Mouse (Mus musculus) lung, embryonic 15.5 days (tissue): ENCODE results near the gene Itpr1. TPM values are rescaled to one million over a fixed set of nuclear protein-coding genes. Genes with fewer than 3 reads are reported as not detected.

Experiments used
- ATAC-seq: fragments of 200-750 bp; cut with Nextera tagmentation; 2 replicates; pipeline ENCODE4 v1.8.0; 2017; ENCODE audit warnings: moderate number of reproducible peaks, borderline replicate concordance; ENCODE audit not compliant: low FRiP score, low TSS enrichment; ENCODE audit errors: extremely low read depth
- H3K27ac ChIP-seq: fragments of 300-500 bp; sonication (generic); 2 replicates; pipeline ENCODE4 v1.5.1; 2015; ENCODE audit warnings: moderate library complexity, mild to moderate bottlenecking, inconsistent platforms
- H3K27me3 ChIP-seq: fragments of 300-500 bp; sonication (generic); 2 replicates; pipeline ENCODE4 v1.6.1; 2015; ENCODE audit warnings: inconsistent platforms
- H3K36me3 ChIP-seq: fragments of 300-500 bp; sonication (generic); 2 replicates; pipeline ENCODE4 v1.6.1; 2015; ENCODE audit warnings: inconsistent platforms
- H3K4me1 ChIP-seq: fragments of 300-500 bp; sonication (generic); 2 replicates; pipeline ENCODE4 v1.6.1; 2015; ENCODE audit warnings: inconsistent platforms
- H3K4me2 ChIP-seq: fragments of 300-500 bp; sonication (generic); 2 replicates; pipeline ENCODE4 v1.6.1; 2015; ENCODE audit warnings: inconsistent platforms, mild to moderate bottlenecking, moderate library complexity
- H3K4me3 ChIP-seq: fragments of 300-500 bp; sonication (generic); 2 replicates; pipeline ENCODE4 v1.5.1; 2015; ENCODE audit warnings: mild to moderate bottlenecking, inconsistent platforms
- H3K9ac ChIP-seq: fragments of 300-500 bp; sonication (generic); 2 replicates; pipeline ENCODE4 v1.6.1; 2015; ENCODE audit warnings: inconsistent platforms
- H3K9me3 ChIP-seq: fragments of 300-500 bp; sonication (generic); 2 replicates; pipeline ENCODE4 v1.6.1; 2016; ENCODE audit warnings: inconsistent platforms
- WGBS: fragments of 180-500 bp; shearing (Covaris S2); methylation state at CpG from one replicate; pipeline ENCODE4 v1.1.7; 2015; 5-methylcytosine and 5-hydroxymethylcytosine counted together
- polyA plus RNA-seq: library from polyadenylated mRNA; unstranded; fragments of >200 nt; fragmentation: Nextera tagmentation; extraction: Ambion mirVana; gene quantifications from 2 replicates; pipeline ENCODE4 v1.2.1, GENCODE M21; 2015

Gene Itpr1
- polyA plus RNA-seq, 1 experiment from 2014 or later = 14.9 TPM

- H3K4me3 ChIP-seq = no peak overlapping the region
- 0 out of 2 replicates have a peak overlapping the region, but pooled peaks have one; percentile 5 for H3K4me2 ChIP-seq
- no peak overlapping the region; the same call in 1 of the 2 replicates for H3K27ac ChIP-seq
- H3K36me3 ChIP-seq = no peaks in the 10 kb centered on the region
- H3K9me3 ChIP-seq = no peaks in the 10 kb centered on the region
- no peak for ATAC-seq
- H3K9ac ChIP-seq = no peak overlapping the region
- WGBS = 30% methylated on average over 6 of the region's 6 CpGs
- no peaks in the 10 kb centered on the region for H3K27me3 ChIP-seq
- peaks cover 52% of the 10 kb centered on the region for H3K4me1 ChIP-seq
These were observed 20.2 kb downstream of the Itpr1 start for GRCm38 (mm10) chr6:108233070-108233469.

DNA sequence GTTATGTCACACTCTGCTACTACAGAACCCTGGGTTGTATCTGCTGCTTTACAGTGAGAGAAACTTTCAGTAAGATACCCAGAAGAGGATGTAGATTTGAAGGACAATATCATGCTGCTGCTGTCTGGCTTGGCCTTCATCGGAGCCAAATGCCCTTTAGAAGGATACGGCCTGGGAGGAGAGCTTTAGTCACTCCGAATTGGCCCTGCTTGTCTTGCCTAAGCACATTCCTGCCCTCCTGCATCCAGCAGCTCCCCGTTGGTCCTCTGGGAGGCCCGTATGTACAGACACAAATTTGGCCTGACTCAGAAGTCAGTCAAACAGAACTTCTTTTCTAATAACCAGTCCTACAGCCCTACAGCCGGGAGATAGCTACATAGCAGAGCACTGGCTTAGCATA, 21.6 kb downstream of the Itpr1 start:
- H3K4me1 ChIP-seq = peaks cover 52% of the 10 kb centered on the region
- H3K9ac ChIP-seq = no peak overlapping the region
- ATAC-seq = no peak
- H3K36me3 ChIP-seq = no peaks in the 10 kb centered on the region
- no peak overlapping the region for H3K4me3 ChIP-seq
- WGBS = 64% methylated on average over 6 of the region's 6 CpGs
- H3K9me3 ChIP-seq = no peaks in the 10 kb centered on the region
- no peaks in the 10 kb centered on the region for H3K27me3 ChIP-seq
- H3K4me2 ChIP-seq = no peak overlapping the region
- no peak overlapping the region for H3K27ac ChIP-seq

- H3K4me1 ChIP-seq = peaks cover 52% of the 10 kb centered on the region
- H3K27ac ChIP-seq = peak overlapping the region; percentile 80
- H3K9ac ChIP-seq = no peak overlapping the region; the same call in 1 of the 2 replicates
- H3K4me3 ChIP-seq = no peak overlapping the region
- no peaks in the 10 kb centered on the region for H3K9me3 ChIP-seq
- H3K36me3 ChIP-seq = no peaks in the 10 kb centered on the region
- WGBS = 16% methylated on average over 13 of the region's 13 CpGs
- peak overlapping the region; percentile 22 for H3K4me2 ChIP-seq
- peak; percentile 89 for ATAC-seq
- no peaks in the 10 kb centered on the region for H3K27me3 ChIP-seq
These were observed 22.8 kb downstream of the Itpr1 start for GRCm38 (mm10) chr6:108235680-108236123.

DNA sequence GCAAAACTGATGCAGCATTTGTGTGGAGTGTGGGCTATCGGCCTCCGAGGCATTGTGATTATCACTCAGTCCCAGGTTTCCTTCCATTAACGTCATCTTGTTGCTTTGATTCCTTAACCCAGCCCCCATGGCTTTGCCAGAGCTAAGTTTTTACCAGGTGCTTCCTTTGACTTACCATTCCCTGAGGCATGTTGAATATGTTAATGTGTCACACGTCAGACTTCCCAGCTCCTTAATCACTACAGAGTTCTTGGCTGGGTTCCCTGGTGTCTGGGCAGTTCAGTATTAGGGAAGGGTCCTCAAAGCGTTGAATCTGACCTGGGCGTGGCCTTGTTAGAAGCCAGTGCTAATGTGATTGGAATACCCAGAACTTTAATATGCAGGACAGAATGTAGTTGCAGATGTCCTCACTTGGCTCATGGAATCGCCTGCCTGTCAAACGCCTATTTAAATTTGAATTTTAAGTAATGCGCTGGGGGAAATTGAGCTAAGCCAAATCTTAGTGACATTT, 23.6 kb downstream of the Itpr1 start:
- no peaks in the 10 kb centered on the region for H3K27me3 ChIP-seq
- WGBS = 35% methylated on average over 9 of the region's 9 CpGs
- no peaks in the 10 kb centered on the region for H3K36me3 ChIP-seq
- H3K9ac ChIP-seq = no peak overlapping the region
- peak; percentile 24 for ATAC-seq
- H3K27ac ChIP-seq = peak overlapping the region; percentile 80
- H3K4me1 ChIP-seq = peaks cover 52% of the 10 kb centered on the region
- peak overlapping the region; percentile 22; the same call in 1 of the 2 replicates for H3K4me2 ChIP-seq
- no peaks in the 10 kb centered on the region for H3K9me3 ChIP-seq
- no peak overlapping the region for H3K4me3 ChIP-seq

- H3K36me3 ChIP-seq = no peaks in the 10 kb centered on the region
- H3K4me2 ChIP-seq = no peak overlapping the region
- no peak overlapping the region for H3K9ac ChIP-seq
- peaks cover 50% of the 10 kb centered on the region for H3K4me1 ChIP-seq
- WGBS = 58% methylated on average over 8 of the region's 8 CpGs
- H3K27ac ChIP-seq = no peak overlapping the region
- no peaks in the 10 kb centered on the region for H3K9me3 ChIP-seq
- H3K4me3 ChIP-seq = no peak overlapping the region
- ATAC-seq = no peak
- H3K27me3 ChIP-seq = no peaks in the 10 kb centered on the region
These were observed 24.1 kb downstream of the Itpr1 start for GRCm38 (mm10) chr6:108236996-108237395.

DNA sequence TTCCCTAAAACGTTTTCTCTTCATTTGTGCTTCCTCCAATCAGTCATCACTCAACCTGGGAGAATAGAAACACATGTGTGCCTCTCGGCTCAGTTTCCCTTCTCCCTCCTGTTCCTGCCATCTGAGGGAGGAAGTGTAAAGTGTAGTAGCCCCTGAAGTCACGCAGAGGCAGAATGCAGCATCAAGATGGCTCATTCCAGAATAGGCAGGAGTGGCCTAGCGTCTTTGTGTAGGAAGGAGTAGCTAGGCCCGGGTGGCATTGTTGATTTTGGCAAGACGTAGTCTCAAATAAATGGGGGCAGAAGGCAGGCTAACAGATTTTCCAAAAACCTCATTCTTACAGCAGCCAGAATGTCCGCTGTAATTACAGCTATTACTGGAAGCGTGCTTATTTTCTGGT, 24.7 kb downstream of the Itpr1 start:
- Histone ChIP-seq H3K27me3 (no peaks in the 10 kb centered on the region), H3K9ac (no peak overlapping the region), H3K4me3 (no peak overlapping the region), H3K9me3 (no peaks in the 10 kb centered on the region), H3K27ac (no peak overlapping the region), H3K36me3 (no peaks in the 10 kb centered on the region), H3K4me1 (peaks cover 45% of the 10 kb centered on the region), H3K4me2 (no peak overlapping the region)
- no peak for ATAC-seq
- 53% methylated on average over 8 of the region's 8 CpGs for WGBS

GRCm38 (mm10) chr6:108238011-108238410, 25.1 kb downstream of the Itpr1 start:
- Histone ChIP-seq H3K27me3 (no peaks in the 10 kb centered on the region), H3K9me3 (no peaks in the 10 kb centered on the region), H3K4me2 (no peak overlapping the region), H3K4me3 (no peak overlapping the region), H3K9ac (no peak overlapping the region), H3K4me1 (peaks cover 41% of the 10 kb centered on the region), H3K36me3 (no peaks in the 10 kb centered on the region), H3K27ac (no peak overlapping the region)
- 61% methylated on average over 4 of the region's 4 CpGs for WGBS
- ATAC-seq = no peak

DNA sequence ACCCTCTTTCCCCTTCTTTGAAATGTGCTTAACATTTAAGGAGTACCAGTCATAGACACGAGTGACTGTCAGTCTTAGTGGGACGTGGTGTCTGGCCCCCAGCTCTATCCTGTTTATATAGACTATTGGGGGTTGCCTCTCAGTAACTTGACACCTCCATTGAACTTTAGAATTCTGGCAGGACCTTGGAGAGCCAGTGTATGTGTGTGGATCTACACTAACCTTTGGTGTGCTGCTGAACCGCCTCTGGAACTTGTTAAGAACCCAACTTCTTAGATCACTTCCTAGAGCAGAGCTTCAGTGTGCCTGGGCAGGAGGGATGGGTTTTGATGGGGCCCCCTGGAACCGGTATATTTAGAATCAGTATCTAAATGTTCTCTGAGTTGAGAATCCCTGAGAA, 26.2 kb downstream of the Itpr1 start:
- Histone ChIP-seq H3K9ac (no peak overlapping the region), H3K36me3 (no peaks in the 10 kb centered on the region), H3K9me3 (no peaks in the 10 kb centered on the region), H3K4me3 (no peak overlapping the region), H3K4me1 (peaks cover 31% of the 10 kb centered on the region), H3K27me3 (no peaks in the 10 kb centered on the region), H3K4me2 (no peak overlapping the region), H3K27ac (no peak overlapping the region)
- ATAC-seq = no peak
- WGBS = 27% methylated on average over 4 of the region's 4 CpGs

- H3K36me3 ChIP-seq = no peaks in the 10 kb centered on the region
- H3K9me3 ChIP-seq = no peaks in the 10 kb centered on the region
- no peaks in the 10 kb centered on the region for H3K27me3 ChIP-seq
- no peak for ATAC-seq
- no peak overlapping the region for H3K4me2 ChIP-seq
- H3K27ac ChIP-seq = no peak overlapping the region
- H3K4me1 ChIP-seq = peaks cover 24% of the 10 kb centered on the region
- no peak overlapping the region for H3K4me3 ChIP-seq
- 92% methylated on average over 1 of the region's 1 CpGs for WGBS
- H3K9ac ChIP-seq = no peak overlapping the region
These were observed 27.1 kb downstream of the Itpr1 start for GRCm38 (mm10) chr6:108240004-108240403.

DNA sequence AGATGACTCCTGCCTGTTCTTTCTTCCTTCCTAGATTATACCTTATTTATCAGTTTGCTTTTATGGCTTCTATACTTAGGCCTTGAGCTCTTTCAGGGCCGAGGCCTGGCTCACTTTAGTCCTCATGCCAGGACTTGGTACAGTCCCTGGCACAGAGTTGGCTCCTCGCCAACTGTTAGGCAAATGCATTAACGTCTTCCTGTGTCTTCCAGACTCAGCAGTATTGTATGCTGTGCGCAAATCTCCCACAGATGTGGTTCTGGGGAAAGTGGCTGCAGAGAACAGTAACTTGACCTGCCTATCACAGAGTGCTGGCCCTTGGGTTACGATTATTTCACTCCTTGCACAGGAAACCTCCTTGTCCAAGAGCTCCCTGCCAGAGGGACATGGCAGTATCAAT, 27.9 kb downstream of the Itpr1 start:
- ATAC-seq = no peak
- WGBS = 48% methylated on average over 5 of the region's 5 CpGs

GRCm38 (mm10) chr6:108244571-108244970, 31.7 kb downstream of the Itpr1 start:
- 86% methylated on average over 8 of the region's 8 CpGs for WGBS
- no peaks in the 10 kb centered on the region for H3K36me3 ChIP-seq
- H3K4me2 ChIP-seq = no peak overlapping the region
- H3K9ac ChIP-seq = no peak overlapping the region
- H3K4me3 ChIP-seq = no peak overlapping the region
- no peak for ATAC-seq
- H3K27me3 ChIP-seq = no peaks in the 10 kb centered on the region
- no peak overlapping the region for H3K27ac ChIP-seq
- H3K4me1 ChIP-seq = peaks cover 18% of the 10 kb centered on the region
- H3K9me3 ChIP-seq = no peaks in the 10 kb centered on the region

More for the DNA sequence above, 27.9 kb downstream of the Itpr1 start:
- H3K4me2 ChIP-seq = no peak overlapping the region
- no peaks in the 10 kb centered on the region for H3K36me3 ChIP-seq
- no peak overlapping the region for H3K4me3 ChIP-seq
- H3K9ac ChIP-seq = no peak overlapping the region
- H3K9me3 ChIP-seq = no peaks in the 10 kb centered on the region
- no peak overlapping the region for H3K27ac ChIP-seq
- peaks cover 19% of the 10 kb centered on the region for H3K4me1 ChIP-seq
- no peaks in the 10 kb centered on the region for H3K27me3 ChIP-seq

DNA sequence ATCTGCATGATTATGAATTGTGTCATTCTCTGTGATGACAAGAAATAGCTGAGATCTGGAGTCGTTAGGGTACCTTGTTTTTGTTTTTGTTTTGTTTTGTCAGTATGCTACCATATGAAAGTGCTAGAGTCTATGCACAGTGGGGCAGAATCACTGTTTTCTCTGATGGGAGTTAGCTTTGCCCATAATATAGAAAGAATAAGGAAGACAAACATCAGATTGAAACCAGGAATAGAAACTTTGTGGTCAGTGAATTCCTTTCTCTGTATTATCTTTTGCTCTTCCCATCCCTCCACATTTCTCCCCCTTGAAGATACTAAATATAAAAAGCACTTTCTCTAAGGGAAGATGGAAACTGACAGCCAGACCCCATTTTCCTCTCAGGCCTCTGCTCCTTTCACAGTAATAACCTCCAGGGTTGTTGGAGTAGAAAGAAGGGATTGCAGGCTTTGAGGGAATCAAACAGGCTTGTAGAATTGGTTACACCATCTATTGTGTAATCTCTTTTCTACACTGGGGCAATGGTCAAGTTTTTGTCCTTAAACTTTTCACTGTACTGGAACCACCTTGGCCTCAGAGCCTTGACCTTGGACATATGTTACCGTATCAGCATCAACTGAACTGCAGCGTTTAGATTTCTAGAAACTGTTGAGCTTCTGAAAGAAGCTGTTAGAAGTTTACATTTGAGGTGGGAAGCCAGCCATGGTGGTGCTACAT, 33.6 kb downstream of the Itpr1 start:
- ATAC-seq = no peak
- no peaks in the 10 kb centered on the region for H3K9me3 ChIP-seq
- H3K4me1 ChIP-seq = peaks cover 26% of the 10 kb centered on the region
- H3K27me3 ChIP-seq = no peaks in the 10 kb centered on the region
- 63% methylated on average over 3 of the region's 3 CpGs for WGBS
- no peak overlapping the region for H3K9ac ChIP-seq
- H3K4me3 ChIP-seq = no peak overlapping the region
- H3K4me2 ChIP-seq = no peak overlapping the region
- H3K27ac ChIP-seq = no peak overlapping the region
- H3K36me3 ChIP-seq = no peaks in the 10 kb centered on the region
